Mouse (Mus musculus): ENCODE data around the gene Actc1.

The Actc1 gene

DNA sequence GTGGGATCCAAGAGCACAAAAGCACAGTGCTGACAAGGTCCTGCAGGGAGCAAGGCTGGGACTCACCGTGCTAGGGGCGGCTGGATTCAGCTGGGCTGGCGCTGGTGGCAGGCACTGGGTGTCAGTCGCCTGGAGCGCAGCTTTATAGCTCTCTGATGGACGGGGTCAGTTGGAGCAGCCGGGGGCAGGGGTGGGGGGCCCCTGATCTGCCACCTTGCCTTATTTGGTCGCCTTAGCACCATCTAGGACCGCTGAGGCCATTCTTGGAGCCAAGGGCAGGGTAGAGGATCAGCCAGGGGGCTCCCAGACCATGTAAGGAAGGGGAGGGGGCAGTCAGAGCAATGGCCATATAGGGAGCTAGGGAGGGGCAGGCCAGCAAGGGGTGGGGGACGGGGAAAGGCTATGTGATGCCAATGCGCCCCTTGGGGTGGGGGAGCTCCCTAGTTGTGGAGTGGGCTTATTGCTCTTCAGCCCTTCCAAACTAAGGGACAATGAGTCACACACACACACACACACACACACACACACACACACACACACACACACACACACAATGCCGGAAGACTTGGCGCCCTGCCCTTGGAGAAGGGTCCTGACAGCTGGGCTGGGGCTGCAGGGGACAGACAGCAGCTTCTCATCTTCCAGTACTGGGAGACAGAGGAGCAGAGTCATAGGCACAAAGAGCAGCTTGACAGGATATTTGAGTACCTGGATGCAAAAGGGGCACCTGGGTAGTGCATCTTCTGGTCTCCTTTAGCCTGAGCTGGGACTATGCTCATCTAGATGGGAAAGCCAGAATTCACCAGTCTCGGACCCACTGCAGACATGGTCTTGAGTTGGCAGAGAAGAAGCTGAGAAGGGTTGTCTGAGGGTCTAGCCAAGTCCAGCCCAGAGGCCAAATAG, at the start of gene Actc1:
TSS of gene Actc1 (minus strand) at position 853 of the 903 bp plus-strand sequence.
- no peak for DNase-seq (ENCODE audit: low spot score in 2 of 2)

- DNase-seq (ENCODE audit: low spot score in 2 of 2) = no peak
Observed at GRCm38 (mm10) chr2:114102471-114102870, 49.1 kb upstream of the Actc1 start.

- DNase-seq (ENCODE audit: low spot score in 2 of 2) = no peak
Observed at GRCm38 (mm10) chr2:114100834-114101233, 47.5 kb upstream of the Actc1 start.

DNA sequence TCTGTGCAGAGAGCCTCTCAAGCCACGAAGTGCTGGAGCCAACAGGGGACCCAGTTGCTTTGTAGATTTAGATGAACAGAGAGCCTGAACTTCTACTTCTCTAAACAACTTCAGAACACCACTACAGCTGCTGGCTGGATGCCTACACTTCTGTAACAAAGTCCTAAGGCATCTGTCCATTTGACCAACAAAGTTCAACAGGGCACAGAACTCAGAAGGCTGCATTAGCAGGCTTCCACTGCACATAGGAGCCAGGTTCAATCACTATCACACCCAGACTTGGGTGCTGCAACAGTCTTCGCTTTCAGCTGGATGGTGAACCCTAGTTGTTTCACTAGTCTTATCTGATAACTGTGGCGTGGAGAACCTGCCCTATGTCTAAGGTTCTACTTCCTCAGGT, 46.5 kb upstream of the Actc1 start:
- no peak for DNase-seq (ENCODE audit: low spot score in 2 of 2)

DNA sequence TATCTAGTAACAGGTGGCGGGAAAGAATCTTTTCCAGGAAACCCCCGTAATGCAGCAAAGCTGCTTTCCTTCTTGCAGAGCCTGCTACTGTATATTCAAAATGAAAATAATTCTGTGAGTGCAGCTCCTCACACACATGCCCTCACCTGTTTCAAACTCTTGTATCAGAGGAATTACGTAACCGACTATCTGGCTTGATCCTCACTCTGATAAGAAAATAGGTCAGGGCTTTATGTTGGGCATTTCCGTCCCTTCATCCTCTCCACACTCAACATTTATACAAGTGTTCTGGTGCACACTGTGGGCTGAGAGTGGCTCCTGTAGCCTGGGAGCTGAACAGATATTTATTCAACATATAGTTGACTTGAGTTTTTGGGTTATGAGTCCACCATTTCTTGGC, 45.8 kb upstream of the Actc1 start:
- no peak for DNase-seq (ENCODE audit: low spot score in 2 of 2)

- DNase-seq (ENCODE audit: low spot score in 2 of 2) = no peak
Observed at GRCm38 (mm10) chr2:114097627-114098026, 44.3 kb upstream of the Actc1 start.

DNA sequence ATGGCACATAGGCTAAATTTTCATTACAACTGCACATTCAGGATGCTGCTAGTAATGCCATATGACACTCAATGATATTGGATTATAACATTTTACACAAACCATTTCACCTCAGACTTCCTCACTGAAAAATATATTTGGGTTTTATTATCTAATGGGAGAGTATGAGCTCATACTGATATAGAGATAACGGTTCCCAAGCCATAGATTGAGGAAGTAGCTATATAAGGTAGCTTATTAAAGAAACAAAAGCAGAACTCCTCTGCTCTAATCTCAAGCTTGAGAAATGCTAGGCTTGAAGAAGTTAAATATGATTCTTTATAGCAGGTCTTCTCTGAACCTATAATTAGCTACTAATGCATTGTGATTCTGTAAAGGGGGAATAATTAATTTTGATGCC, 43.2 kb upstream of the Actc1 start:
- DNase-seq (ENCODE audit: low spot score in 2 of 2) = no peak

DNA sequence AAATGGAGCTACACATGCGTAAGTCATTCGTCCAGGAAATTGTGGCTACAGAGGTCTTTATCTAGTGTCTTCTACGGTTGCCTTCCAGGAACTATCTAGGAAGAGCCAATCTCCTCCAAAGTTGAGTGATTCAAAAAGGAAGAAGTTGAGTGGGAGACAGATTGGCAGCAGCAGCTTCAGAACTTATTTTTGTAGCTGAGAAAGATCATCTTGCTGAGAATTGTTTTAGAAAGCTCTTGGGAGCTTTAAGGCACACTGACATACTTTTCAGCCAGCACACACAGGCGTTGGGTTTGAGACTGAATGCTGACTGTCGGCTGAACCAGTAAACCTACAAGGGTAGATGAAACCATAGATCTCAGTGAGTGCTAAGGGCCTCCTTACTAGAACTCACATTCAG, 42.0 kb upstream of the Actc1 start:
- DNase-seq (ENCODE audit: low spot score in 2 of 2) = no peak

DNA sequence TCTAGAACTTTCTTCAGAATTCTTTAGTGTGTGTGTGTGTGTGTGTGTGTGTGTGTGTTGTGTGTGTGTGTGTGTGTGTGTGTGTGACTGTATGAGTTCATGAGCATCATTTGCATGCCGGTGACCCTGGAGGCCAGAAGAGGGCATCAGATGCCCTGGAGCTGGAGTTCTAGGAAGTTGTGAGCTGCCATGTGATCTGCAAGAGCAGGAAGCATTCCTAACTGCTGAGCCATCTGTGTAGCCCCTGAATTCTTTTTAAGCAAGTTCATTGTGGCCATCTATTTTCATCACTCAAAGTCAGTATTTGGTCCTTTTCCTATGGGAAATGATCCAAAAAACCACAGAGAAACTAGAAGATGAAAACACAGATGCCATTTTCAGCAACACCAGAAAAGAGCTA, 41.3 kb upstream of the Actc1 start:
- DNase-seq (ENCODE audit: low spot score in 2 of 2) = no peak

DNA sequence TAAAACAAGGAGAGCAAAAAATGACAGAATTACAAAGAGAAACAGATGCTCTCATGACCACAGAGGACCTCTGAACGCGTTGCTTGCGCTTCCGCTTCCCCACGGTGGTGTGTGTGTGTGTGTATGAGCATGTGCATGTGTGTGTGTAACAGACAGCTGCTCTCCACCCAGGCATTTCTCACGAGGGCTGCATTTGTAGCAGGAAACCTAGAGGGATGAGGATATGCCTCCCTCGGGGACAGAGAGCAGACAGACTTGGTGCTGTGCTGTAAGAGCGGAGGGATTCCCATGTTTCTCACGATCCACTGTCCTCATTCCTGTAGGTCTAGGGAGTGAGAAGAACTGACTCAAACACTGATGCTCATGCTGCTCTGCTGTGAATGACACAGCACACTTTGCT, 40.2 kb upstream of the Actc1 start:
- no peak for DNase-seq (ENCODE audit: low spot score in 2 of 2)

GRCm38 (mm10) chr2:114089862-114090261, 36.5 kb upstream of the Actc1 start:
- DNase-seq (ENCODE audit: low spot score in 2 of 2) = no peak

DNA sequence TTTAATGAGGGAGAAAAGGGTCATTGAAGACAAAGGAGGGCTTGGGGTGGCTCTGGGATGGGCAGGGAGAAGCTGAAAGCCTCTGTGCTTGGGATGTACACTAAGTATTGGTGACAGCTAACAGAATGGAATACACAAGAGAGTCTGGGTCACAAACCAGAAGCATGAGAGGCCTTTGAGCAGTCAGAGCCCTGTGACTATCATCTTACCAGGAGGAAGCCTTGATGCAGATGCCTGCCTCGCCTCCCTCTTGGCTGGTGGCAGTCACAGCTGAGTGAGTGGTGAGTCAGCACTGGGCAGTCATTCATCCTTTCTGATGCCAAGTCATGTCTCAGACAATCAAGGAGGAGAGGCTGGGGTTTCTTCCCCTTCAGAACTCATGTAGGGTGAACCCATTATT, 33.9 kb upstream of the Actc1 start:
- DNase-seq (ENCODE audit: low spot score in 2 of 2) = no peak

- DNase-seq (ENCODE audit: low spot score in 2 of 2) = no peak
Observed at GRCm38 (mm10) chr2:114071876-114072275, 18.5 kb upstream of the Actc1 start.

- DNase-seq (ENCODE audit: low spot score in 2 of 2) = no peak
Observed at GRCm38 (mm10) chr2:114066226-114066625, 12.9 kb upstream of the Actc1 start.

GRCm38 (mm10) chr2:114064004-114064403, 10.7 kb upstream of the Actc1 start:
- no peak for DNase-seq (ENCODE audit: low spot score in 2 of 2)

GRCm38 (mm10) chr2:114060071-114060591, 6.8 kb upstream of the Actc1 start:
- DNase-seq (ENCODE audit: low spot score in 2 of 2) = no peak

DNA sequence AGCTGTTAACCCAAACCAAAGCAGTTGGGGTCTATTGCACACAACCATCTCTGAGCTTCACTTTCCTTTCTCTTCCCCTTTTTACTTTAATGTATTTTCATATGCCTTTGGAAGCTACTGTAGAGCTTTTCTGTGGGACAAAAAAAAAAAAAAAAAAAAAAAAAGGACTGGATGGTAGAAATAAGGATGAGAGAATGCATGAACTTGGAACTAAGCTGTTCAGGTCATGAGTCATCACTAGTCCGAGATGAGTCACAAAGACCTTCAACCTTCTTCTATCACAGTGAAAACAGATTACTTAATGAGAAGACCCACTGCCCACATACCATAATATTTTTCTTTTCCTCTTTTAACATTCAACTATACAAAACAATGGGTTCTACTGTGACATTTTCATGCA, 6.3 kb upstream of the Actc1 start:
- no peak for DNase-seq (ENCODE audit: low spot score in 2 of 2)

DNA sequence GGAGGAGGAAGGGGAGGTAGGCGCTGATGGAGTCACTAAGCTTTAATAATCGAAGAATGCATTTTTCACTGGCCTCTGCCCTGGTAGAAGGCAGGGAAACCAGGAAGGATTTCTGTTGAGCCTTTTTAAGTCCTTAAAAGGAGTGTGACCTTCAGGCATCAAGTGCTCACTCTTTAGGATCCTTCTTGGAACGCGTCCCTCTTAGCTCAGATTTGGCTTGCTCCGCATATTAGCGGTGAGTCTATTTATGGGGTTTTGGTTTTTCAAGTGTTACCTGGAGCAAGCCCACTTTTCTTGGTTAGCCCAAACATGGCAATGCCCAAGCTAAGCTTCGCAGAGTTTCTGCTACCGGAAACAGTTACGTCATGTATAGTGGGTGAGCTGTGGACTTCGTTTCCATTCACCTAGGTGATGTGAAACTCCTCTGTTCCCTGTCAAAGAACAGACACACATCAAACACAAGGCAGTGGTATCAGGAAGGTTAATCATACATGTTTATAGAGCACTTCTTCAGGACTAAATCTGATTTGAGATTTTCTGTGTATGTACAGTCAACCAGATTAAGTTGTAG, 5.0 kb upstream of the Actc1 start:
- DNase-seq (ENCODE audit: low spot score in 2 of 2) = no peak

- no peak for DNase-seq (ENCODE audit: low spot score in 2 of 2)
Observed at GRCm38 (mm10) chr2:114057303-114057853, 4.0 kb upstream of the Actc1 start.

GRCm38 (mm10) chr2:114054129-114054528, 781 bp upstream of the Actc1 start:
- DNase-seq (ENCODE audit: low spot score in 2 of 2) = no peak

GRCm38 (mm10) chr2:114051871-114052241, 1.5 kb downstream of the Actc1 start:
- DNase-seq (ENCODE audit: low spot score in 2 of 2) = no peak

DNA sequence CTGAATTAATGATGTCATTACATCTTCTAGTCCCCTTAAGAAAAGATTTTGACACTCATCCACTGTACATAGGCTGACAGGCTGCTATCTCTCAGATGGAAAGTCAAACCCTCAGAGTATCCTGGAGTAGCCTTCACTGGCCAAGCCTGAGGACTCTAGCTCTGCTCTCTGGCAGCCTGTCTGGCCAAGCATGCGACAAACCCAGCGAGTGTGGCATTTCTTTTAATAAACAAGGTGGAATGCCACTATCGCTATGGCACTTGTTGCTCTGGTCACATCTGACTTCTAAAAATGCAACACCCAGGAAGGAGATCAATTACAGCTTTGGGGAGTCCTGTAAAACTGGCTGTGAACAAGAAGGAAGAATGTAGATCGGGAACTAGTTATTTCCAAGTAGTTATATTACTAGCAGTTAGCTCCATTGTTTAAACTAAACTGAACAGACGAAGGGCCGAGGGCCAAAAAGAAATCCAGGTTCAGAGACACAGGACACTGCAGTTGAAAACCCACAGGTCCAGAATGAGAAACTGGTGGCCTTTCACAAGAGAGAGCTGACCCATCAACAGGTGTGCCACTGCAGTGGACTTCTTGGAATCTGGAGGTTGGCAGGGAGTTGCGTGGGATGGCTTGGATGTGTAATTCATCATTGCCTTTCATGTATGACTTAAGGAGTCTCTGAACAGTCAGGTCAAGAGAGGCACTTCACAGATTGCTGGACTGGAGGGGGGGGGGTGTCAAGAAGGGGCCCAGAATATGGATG, 2.1 kb downstream of the Actc1 start:
- no peak for DNase-seq (ENCODE audit: low spot score in 2 of 2)

Measured in frontal cortex, postnatal 25 days (tissue).